Mouse (Mus musculus): ENCODE measurements at regions not wholly inside any gene's neighbourhood (a gene's known extent, or its start where the extent isn't known, plus 50 kb on each side); places are given as distances from the start of the nearest gene placed in this dataset.

DNA sequence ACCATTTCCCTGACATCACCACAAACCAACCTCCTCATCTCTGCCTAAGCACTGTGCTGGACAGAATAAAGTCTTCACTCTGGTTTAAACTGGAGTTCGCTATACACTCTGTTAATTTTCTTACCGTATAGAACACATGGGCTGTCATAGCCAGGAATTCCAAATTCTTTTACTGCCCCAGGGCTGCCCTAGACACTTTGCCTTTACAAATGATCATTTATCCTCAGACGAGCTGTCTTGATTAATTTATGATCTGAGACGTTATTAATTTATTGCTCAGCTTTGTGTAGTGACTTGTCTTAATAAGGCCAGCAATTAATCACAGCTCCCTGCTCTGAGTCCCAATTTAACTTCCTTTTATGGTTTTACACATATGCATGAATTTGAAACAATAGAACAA, 125.2 kb upstream of the Lnx1 start:
- no peak for TF ChIP-seq ZNF384 (IDR thresholded peaks at IDR 0.05; ENCODE audit: low read depth, low read length)
- no peak for TF ChIP-seq CHD2 (IDR thresholded peaks at IDR 0.05; ENCODE audit: low read depth, low read length)
- no peak for TF ChIP-seq ZC3H11A (IDR thresholded peaks at IDR 0.05; ENCODE audit: borderline replicate concordance, low read depth, low read length)
- no peak for TF ChIP-seq MAFK (IDR thresholded peaks at IDR 0.05; ENCODE audit: insufficient read depth, low read depth, low read length)
- TF ChIP-seq HCFC1 (IDR thresholded peaks at IDR 0.05; ENCODE audit: borderline replicate concordance, insufficient read depth, low read length) = no peak
- Histone ChIP-seq H3K9me3 (ENCODE audit: control insufficient read depth, insufficient read depth, low read depth, low read length) (no peaks in the 10 kb centered on the region), H3K9ac (ENCODE audit: insufficient read depth, low read depth, low read length, poor library complexity, severe bottlenecking) (no peak overlapping the region), H3K36me3 (ENCODE audit: control insufficient read depth, insufficient read depth, low read length, poor library complexity, severe bottlenecking) (no peaks in the 10 kb centered on the region), H3K4me1 (ENCODE audit: control insufficient read depth in 2 of 2, insufficient read depth in 2 of 2, low read length in 2 of 2, poor library complexity in 1 of 2) (no peaks in the 10 kb centered on the region), H3K4me3 (ENCODE audit: insufficient read depth in 1 of 2, low read depth in 1 of 2, low read length in 2 of 2, poor library complexity in 1 of 2, severe bottlenecking in 1 of 2) (no peak overlapping the region), H3K27ac (ENCODE audit: insufficient read depth, low read depth, low read length, poor library complexity, severe bottlenecking) (no peak overlapping the region)
- no peak for DNase-seq (ENCODE audit: low read depth, low spot score)
- in situ Hi-C loops (cut with MboI; ENCODE audit: low sequenced_read_pairs in 2 of 2, unreplicated experiment in 2 of 2) = no loop called here

- no peak overlapping the region for H3K9ac ChIP-seq (ENCODE audit: insufficient read depth, low read depth, low read length, poor library complexity, severe bottlenecking)
- DNase-seq (ENCODE audit: low read depth, low spot score) = no peak
- in situ Hi-C loops (cut with MboI; ENCODE audit: low sequenced_read_pairs in 2 of 2, unreplicated experiment in 2 of 2) = no loop called here
These were observed 123.0 kb upstream of the Lnx1 start for GRCm38 (mm10) chr5:74825517-74826254.

DNA sequence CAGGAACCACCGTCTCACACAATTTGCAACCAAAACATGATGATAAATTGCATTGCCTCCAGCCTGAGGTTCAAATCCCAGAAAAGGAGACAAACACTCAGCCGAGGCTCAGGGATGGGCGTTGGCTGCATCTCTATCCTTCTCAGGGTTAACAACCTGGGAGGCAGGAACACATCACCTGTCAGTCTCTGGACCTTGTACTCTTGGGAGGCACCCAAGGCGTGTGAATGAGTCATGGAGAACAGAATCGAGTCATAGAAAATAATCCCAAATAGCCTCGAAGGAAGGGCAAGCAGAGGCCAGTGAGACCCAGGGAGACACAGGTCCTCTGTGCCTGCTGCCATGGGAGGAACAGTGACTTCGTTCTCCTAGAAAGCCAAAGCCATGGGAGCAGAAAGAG, 121.0 kb upstream of the Lnx1 start:
- in situ Hi-C loops (cut with MboI; ENCODE audit: low sequenced_read_pairs in 2 of 2, unreplicated experiment in 2 of 2) = no loop called here
- no peak for TF ChIP-seq HCFC1 (IDR thresholded peaks at IDR 0.05; ENCODE audit: borderline replicate concordance, insufficient read depth, low read length)
- no peaks in the 10 kb centered on the region for H3K9me3 ChIP-seq (ENCODE audit: control insufficient read depth, insufficient read depth, low read depth, low read length)
- DNase-seq (ENCODE audit: low read depth, low spot score) = no peak
- no peak overlapping the region for H3K27ac ChIP-seq (ENCODE audit: insufficient read depth, low read depth, low read length, poor library complexity, severe bottlenecking)
- H3K4me3 ChIP-seq (ENCODE audit: insufficient read depth in 1 of 2, low read depth in 1 of 2, low read length in 2 of 2, poor library complexity in 1 of 2, severe bottlenecking in 1 of 2) = no peak overlapping the region
- no peak overlapping the region for H3K9ac ChIP-seq (ENCODE audit: insufficient read depth, low read depth, low read length, poor library complexity, severe bottlenecking)
- H3K4me1 ChIP-seq (ENCODE audit: control insufficient read depth in 2 of 2, insufficient read depth in 2 of 2, low read length in 2 of 2, poor library complexity in 1 of 2) = no peaks in the 10 kb centered on the region
- H3K36me3 ChIP-seq (ENCODE audit: control insufficient read depth, insufficient read depth, low read length, poor library complexity, severe bottlenecking) = no peaks in the 10 kb centered on the region

More at GRCm38 (mm10) chr5:74825517-74826254, 123.0 kb upstream of the Lnx1 start:
- H3K4me1 ChIP-seq (ENCODE audit: control insufficient read depth in 2 of 2, insufficient read depth in 2 of 2, low read length in 2 of 2, poor library complexity in 1 of 2) = no peaks in the 10 kb centered on the region
- no peak overlapping the region for H3K4me3 ChIP-seq (ENCODE audit: insufficient read depth in 1 of 2, low read depth in 1 of 2, low read length in 2 of 2, poor library complexity in 1 of 2, severe bottlenecking in 1 of 2)
- no peaks in the 10 kb centered on the region for H3K9me3 ChIP-seq (ENCODE audit: control insufficient read depth, insufficient read depth, low read depth, low read length)
- no peaks in the 10 kb centered on the region for H3K36me3 ChIP-seq (ENCODE audit: control insufficient read depth, insufficient read depth, low read length, poor library complexity, severe bottlenecking)
- TF ChIP-seq HCFC1 (IDR thresholded peaks at IDR 0.05; ENCODE audit: borderline replicate concordance, insufficient read depth, low read length) = no peak
- no peak for TF ChIP-seq CHD2 (IDR thresholded peaks at IDR 0.05; ENCODE audit: low read depth, low read length)
- TF ChIP-seq MAFK (IDR thresholded peaks at IDR 0.05; ENCODE audit: insufficient read depth, low read depth, low read length) = no peak
- TF ChIP-seq ZC3H11A (IDR thresholded peaks at IDR 0.05; ENCODE audit: borderline replicate concordance, low read depth, low read length) = no peak
- TF ChIP-seq ZNF384 (IDR thresholded peaks at IDR 0.05; ENCODE audit: low read depth, low read length) = no peak
- H3K27ac ChIP-seq (ENCODE audit: insufficient read depth, low read depth, low read length, poor library complexity, severe bottlenecking) = no peak overlapping the region

- DNase-seq (ENCODE audit: low read depth, low spot score) = no peak
These were observed 119.3 kb upstream of the Lnx1 start for GRCm38 (mm10) chr5:74821969-74822368.

GRCm38 (mm10) chr5:74816523-74816922, 113.8 kb upstream of the Lnx1 start:
- Histone ChIP-seq H3K9me3 (ENCODE audit: control insufficient read depth, insufficient read depth, low read depth, low read length) (no peaks in the 10 kb centered on the region), H3K36me3 (ENCODE audit: control insufficient read depth, insufficient read depth, low read length, poor library complexity, severe bottlenecking) (no peaks in the 10 kb centered on the region), H3K4me1 (ENCODE audit: control insufficient read depth in 2 of 2, insufficient read depth in 2 of 2, low read length in 2 of 2, poor library complexity in 1 of 2) (peaks cover 3 to 17% of the 10 kb centered on the region in 2 experiments; a peak in 3 of 4 replicates), H3K27ac (ENCODE audit: insufficient read depth, low read depth, low read length, poor library complexity, severe bottlenecking) (no peak overlapping the region), H3K9ac (ENCODE audit: insufficient read depth, low read depth, low read length, poor library complexity, severe bottlenecking) (no peak overlapping the region), H3K4me3 (ENCODE audit: insufficient read depth in 1 of 2, low read depth in 1 of 2, low read length in 2 of 2, poor library complexity in 1 of 2, severe bottlenecking in 1 of 2) (no peak overlapping the region)
- in situ Hi-C loops (cut with MboI; ENCODE audit: low sequenced_read_pairs in 2 of 2, unreplicated experiment in 2 of 2) = no loop called here
- DNase-seq (ENCODE audit: low read depth, low spot score) = no peak
- TF ChIP-seq HCFC1 (IDR thresholded peaks at IDR 0.05; ENCODE audit: borderline replicate concordance, insufficient read depth, low read length) (no peak), CHD2 (IDR thresholded peaks at IDR 0.05; ENCODE audit: low read depth, low read length) (no peak), ZC3H11A (IDR thresholded peaks at IDR 0.05; ENCODE audit: borderline replicate concordance, low read depth, low read length) (no peak), ZNF384 (IDR thresholded peaks at IDR 0.05; ENCODE audit: low read depth, low read length) (no peak), MAFK (IDR thresholded peaks at IDR 0.05; ENCODE audit: insufficient read depth, low read depth, low read length) (no peak)

More at GRCm38 (mm10) chr5:74821969-74822368, 119.3 kb upstream of the Lnx1 start:
- H3K9ac ChIP-seq (ENCODE audit: insufficient read depth, low read depth, low read length, poor library complexity, severe bottlenecking) = no peak overlapping the region
- peaks cover 0 to 6% of the 10 kb centered on the region in 2 experiments; a peak in 2 of 4 replicates for H3K4me1 ChIP-seq (ENCODE audit: control insufficient read depth in 2 of 2, insufficient read depth in 2 of 2, low read length in 2 of 2, poor library complexity in 1 of 2)
- in situ Hi-C loops (cut with MboI; ENCODE audit: low sequenced_read_pairs in 2 of 2, unreplicated experiment in 2 of 2) = no loop called here
- H3K4me3 ChIP-seq (ENCODE audit: insufficient read depth in 1 of 2, low read depth in 1 of 2, low read length in 2 of 2, poor library complexity in 1 of 2, severe bottlenecking in 1 of 2) = no peak overlapping the region
- H3K9me3 ChIP-seq (ENCODE audit: control insufficient read depth, insufficient read depth, low read depth, low read length) = no peaks in the 10 kb centered on the region
- H3K27ac ChIP-seq (ENCODE audit: insufficient read depth, low read depth, low read length, poor library complexity, severe bottlenecking) = no peak overlapping the region
- TF ChIP-seq CHD2 (IDR thresholded peaks at IDR 0.05; ENCODE audit: low read depth, low read length) = no peak
- H3K36me3 ChIP-seq (ENCODE audit: control insufficient read depth, insufficient read depth, low read length, poor library complexity, severe bottlenecking) = no peaks in the 10 kb centered on the region
